Mouse (Mus musculus): ENCODE measurements around the gene Gng2. TPM values are rescaled to one million over a fixed set of nuclear protein-coding genes. Genes with fewer than 3 reads are reported as not detected.

Gene Gng2
- polyA plus RNA-seq, 1 experiment = 16.1 TPM

DNA sequence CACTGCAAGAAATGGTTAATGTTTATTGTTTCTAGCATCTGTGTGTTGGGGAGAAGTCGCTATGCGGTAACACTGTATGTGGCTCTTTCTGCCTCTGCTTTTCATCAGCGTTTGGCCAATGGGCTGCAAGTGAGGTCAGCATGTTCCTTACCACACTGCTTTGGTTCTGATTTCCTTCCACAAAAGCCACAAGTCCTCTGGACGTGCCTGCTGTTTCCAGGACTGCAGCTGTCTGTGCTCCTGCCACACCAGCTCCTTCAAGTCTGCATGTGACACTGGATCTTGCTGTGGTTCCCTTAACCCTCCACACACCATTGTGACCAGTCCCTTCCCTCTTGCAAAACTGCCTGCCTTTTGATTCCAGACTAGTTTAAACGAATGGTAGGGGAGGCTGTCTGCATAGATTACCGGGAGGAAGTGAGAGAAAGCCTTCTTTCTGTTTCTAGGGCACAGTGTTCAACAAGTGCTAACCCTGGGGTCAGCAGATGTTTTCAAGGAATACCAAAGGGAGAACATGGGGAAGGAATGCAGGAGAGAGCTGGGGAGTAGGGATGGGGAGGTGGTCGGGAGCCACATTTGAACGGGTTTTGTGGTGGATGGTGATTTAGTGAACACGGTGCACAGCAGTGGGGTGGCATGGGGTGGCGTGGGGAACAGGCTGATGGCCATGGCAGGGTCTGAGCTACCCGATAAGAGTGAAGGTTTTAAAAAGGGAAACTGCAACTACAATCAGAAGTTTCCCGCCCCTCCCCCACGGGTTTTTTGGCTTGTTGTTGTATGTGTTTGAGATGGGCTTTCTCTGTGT lies 7.9 kb upstream of the Gng2 start:
- WGBS = 13% methylated on average over 13 of the region's 13 CpGs
- DNase-seq = peak; percentile 29
- TF ChIP-seq CTCF (IDR thresholded peaks at IDR 0.05; ENCODE audit: insufficient read depth, low read length) = no peak
- peak; percentile 68; the same call in 1 of the 2 replicates for TF ChIP-seq POLR2A (IDR thresholded peaks at IDR 0.05; ENCODE audit: borderline replicate concordance, extremely low read depth, low read depth, low read length)
- peak overlapping the region; percentile 28 for H3K4me3 ChIP-seq (replicated peaks; ENCODE audit: extremely low read depth, low read depth, low read length)
- peaks cover 10% of the 10 kb centered on the region for H3K4me1 ChIP-seq (ENCODE audit: control insufficient read depth, insufficient read depth, low read length)

DNA sequence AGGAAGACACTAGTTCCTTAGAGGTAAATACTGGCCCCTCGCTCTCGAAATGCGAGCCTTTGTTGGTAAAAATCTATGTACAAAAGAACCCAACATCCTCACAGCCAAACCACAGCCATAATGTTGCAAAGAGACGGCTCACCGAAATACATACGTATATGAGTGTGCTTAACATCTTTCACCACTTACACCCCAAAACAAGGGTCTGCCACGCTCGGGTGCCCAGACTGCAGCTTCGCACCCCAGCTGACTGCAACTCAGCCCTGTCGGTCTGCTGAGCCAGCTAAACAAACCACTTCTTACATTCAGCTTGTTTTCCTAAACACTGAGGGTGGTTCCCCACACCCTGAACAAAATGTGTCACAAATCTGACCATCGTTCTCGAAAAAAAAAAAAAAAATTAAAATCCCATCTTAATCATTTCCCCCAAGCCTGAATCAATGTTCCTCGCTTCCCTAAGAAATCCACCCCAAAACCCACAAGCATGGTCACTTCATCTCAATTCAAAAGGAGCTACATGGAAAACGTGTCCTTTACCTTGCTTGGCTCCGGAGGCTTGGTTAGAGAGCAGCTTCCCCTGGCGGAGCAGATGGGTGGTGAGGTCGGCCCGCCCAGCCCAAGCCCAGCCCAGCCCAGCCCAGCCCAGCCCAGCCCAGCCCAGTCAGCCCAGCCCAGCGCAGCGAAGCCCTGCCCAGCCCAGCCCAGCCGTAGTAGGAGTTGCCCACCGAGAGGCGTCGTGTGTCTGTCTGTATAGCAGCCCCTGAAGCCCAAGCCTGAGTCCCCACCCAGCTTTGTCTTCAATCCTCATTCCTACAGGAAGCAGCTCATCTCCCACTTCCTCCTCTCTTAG lies 781 bp downstream of the Gng2 start:
- WGBS = under 1% methylated on average over 24 of the region's 24 CpGs
- peak; percentile 46 for DNase-seq
- TF ChIP-seq POLR2A (IDR thresholded peaks at IDR 0.05; ENCODE audit: borderline replicate concordance, extremely low read depth, low read depth, low read length) = peak; percentile 55; the same call in 1 of the 2 replicates
- TF ChIP-seq CTCF (IDR thresholded peaks at IDR 0.05; ENCODE audit: insufficient read depth, low read length) = peak; percentile 26; the same call in 1 of the 2 replicates
- Histone ChIP-seq H3K4me3 (replicated peaks; ENCODE audit: extremely low read depth, low read depth, low read length) (peak overlapping the region; percentile 60), H3K4me1 (ENCODE audit: control insufficient read depth, insufficient read depth, low read length) (peaks cover 7% of the 10 kb centered on the region)

DNA sequence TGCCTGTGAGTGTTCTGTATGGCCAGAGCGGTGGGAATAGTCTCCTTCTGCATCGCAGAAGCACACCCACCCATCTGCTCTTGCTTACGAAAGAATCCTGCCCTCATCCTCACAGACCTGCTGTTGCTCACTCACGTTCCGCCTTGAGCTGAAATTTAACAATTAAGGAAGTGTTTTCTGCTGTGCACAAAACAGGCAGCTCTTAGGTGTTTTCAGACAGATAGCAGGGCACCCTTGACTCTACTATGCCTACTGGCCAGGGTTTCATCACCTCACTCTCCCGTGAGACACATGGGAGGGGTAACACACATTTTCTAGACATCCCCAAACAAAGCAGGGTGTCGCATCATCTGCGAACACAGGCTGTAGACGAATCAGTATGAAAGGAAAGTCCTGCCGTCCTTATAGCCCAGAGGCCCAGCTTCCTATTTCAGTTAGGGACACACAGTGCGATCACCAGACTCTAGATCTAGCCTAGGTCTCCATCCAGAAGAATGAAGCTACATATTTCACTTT lies 2.4 kb downstream of the Gng2 start:
- TF ChIP-seq POLR2A (IDR thresholded peaks at IDR 0.05; ENCODE audit: borderline replicate concordance, extremely low read depth, low read depth, low read length) (no peak), CTCF (IDR thresholded peaks at IDR 0.05; ENCODE audit: insufficient read depth, low read length) (no peak)
- H3K4me3 ChIP-seq (replicated peaks; ENCODE audit: extremely low read depth, low read depth, low read length) = peak overlapping the region; percentile 20
- DNase-seq = peak; percentile 10
- H3K4me1 ChIP-seq (ENCODE audit: control insufficient read depth, insufficient read depth, low read length) = peaks cover 7% of the 10 kb centered on the region
- WGBS = 37% methylated on average over 11 of the region's 11 CpGs

DNA sequence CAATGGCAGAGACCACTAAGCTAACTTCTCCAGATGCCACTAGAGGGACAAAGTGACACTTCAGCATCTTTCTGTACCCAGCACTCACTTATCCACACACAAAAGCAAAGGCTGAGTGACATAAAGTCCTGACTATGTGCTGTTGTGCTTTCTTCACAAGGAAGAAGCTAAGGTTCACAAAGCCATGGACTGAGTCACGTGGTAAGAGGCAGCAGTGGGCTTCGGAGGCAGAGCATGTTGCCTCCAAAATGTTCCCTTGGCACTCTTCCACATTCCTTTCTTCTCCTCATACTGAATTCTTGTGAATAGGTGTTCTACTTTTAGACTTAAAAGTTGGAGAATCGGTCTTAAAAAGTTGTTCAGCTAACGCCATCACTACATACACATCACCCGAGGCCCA lies 3.0 kb downstream of the Gng2 start:
- H3K4me3 ChIP-seq (replicated peaks; ENCODE audit: extremely low read depth, low read depth, low read length) = no peak overlapping the region
- TF ChIP-seq CTCF (IDR thresholded peaks at IDR 0.05; ENCODE audit: insufficient read depth, low read length) (no peak), POLR2A (IDR thresholded peaks at IDR 0.05; ENCODE audit: borderline replicate concordance, extremely low read depth, low read depth, low read length) (no peak)
- 62% methylated on average over 5 of the region's 5 CpGs for WGBS
- DNase-seq = no peak
- H3K4me1 ChIP-seq (ENCODE audit: control insufficient read depth, insufficient read depth, low read length) = peaks cover 7% of the 10 kb centered on the region

DNA sequence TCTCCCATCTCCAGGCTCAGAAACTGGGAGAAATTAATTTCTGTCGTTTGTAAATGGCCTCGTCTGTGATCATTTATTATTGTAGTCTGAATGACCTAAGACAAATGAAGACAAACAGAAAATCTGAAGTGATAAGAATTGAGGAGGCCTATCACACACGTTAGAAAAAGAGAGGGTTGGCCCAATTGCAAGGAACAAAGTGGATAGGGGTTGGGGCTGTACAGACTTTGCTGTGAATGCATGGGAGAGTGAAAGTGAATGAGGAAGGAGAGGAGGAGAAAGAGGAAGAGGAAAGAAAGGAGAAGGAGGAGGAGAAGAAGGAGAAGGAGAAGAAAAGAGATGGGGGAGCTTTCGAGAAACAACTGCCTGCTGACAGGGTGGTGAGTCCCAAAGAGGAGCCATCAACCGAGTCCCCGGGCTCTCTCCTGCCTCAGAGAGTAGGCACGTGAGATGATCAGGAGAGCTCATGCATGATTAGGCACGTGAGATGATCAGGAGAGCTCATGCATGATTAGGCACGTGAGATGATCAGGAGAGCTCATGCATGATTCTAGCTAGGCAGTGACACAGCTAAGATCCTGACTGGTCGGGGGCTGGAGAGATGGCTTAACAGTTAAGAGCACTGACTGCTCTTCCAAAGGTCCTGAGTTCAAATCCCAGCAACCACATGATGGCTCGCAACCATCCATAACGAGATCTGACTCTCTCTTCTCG lies 5.0 kb downstream of the Gng2 start:
- DNase-seq = no peak
- 77% methylated on average over 13 of the region's 13 CpGs for WGBS
- H3K4me3 ChIP-seq (replicated peaks; ENCODE audit: extremely low read depth, low read depth, low read length) = no peak overlapping the region
- TF ChIP-seq CTCF (IDR thresholded peaks at IDR 0.05; ENCODE audit: insufficient read depth, low read length) (no peak), POLR2A (IDR thresholded peaks at IDR 0.05; ENCODE audit: borderline replicate concordance, extremely low read depth, low read depth, low read length) (no peak)
- H3K4me1 ChIP-seq (ENCODE audit: control insufficient read depth, insufficient read depth, low read length) = peaks cover 7% of the 10 kb centered on the region

DNA sequence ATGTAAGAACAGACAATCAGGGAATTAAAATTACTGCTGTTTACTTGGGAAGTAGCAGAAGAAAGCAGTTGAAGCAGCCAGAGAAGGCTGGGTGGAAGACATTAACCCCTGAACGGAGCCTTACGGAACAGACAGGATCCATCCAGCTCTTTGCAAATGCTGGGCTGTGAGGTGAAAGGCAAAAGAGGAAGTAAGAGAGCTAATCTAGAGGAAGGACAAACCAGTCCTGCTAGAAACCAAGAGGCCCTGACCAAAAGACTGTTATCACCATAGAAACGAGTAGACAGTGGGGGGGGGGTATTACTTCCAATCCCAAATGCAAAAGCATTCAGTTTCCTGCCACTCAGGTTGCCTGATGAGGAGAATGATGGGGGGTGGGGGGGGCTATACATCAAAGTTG lies 6.6 kb downstream of the Gng2 start:
- DNase-seq = no peak

DNA sequence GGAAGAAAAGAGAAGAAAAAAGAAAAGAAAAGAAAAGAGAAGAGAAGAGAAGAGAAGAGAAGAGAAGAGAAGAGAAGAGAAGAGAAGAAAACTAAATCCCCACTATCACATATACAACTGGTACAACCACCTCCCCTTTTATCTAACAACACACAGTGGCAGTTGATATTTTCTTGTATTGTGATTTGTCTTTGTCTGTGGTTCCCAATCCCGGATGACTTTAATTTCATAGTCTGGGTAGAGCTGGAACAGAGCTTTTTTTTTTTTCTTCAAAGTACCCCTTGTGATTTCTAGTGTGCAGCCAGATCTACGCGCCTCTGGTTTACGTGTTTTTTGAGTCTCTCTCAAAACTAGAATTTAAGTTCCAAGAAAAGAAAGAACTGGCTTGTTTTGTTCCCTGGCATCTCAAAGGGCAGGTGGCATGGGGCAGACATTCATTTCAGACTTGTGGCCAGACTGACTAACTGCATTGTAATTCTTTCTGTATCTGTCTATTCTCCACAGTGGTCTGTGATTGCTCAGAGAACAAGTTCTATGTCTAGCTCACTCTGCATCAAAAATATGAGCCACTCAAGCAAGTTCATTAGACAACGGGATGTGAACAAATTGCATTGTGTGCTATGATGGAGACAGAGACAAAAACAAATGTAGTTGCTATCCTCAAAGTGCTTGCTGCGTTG lies 7.2 kb downstream of the Gng2 start:
- TF ChIP-seq POLR2A (IDR thresholded peaks at IDR 0.05; ENCODE audit: borderline replicate concordance, extremely low read depth, low read depth, low read length) (no peak), CTCF (IDR thresholded peaks at IDR 0.05; ENCODE audit: insufficient read depth, low read length) (no peak)
- peaks cover 3% of the 10 kb centered on the region; the same call in 1 of the 2 replicates for H3K4me1 ChIP-seq (ENCODE audit: control insufficient read depth, insufficient read depth, low read length)
- H3K4me3 ChIP-seq (replicated peaks; ENCODE audit: extremely low read depth, low read depth, low read length) = no peak overlapping the region
- WGBS = 68% methylated on average over 6 of the region's 6 CpGs
- DNase-seq = no peak

More for the DNA sequence above, 6.6 kb downstream of the Gng2 start:
- WGBS = 38% methylated on average over 3 of the region's 3 CpGs
- Histone ChIP-seq H3K4me1 (ENCODE audit: control insufficient read depth, insufficient read depth, low read length) (peaks cover 3% of the 10 kb centered on the region; the same call in 1 of the 2 replicates), H3K4me3 (replicated peaks; ENCODE audit: extremely low read depth, low read depth, low read length) (no peak overlapping the region)
- no peak for TF ChIP-seq CTCF (IDR thresholded peaks at IDR 0.05; ENCODE audit: insufficient read depth, low read length)
- no peak for TF ChIP-seq POLR2A (IDR thresholded peaks at IDR 0.05; ENCODE audit: borderline replicate concordance, extremely low read depth, low read depth, low read length)

DNA sequence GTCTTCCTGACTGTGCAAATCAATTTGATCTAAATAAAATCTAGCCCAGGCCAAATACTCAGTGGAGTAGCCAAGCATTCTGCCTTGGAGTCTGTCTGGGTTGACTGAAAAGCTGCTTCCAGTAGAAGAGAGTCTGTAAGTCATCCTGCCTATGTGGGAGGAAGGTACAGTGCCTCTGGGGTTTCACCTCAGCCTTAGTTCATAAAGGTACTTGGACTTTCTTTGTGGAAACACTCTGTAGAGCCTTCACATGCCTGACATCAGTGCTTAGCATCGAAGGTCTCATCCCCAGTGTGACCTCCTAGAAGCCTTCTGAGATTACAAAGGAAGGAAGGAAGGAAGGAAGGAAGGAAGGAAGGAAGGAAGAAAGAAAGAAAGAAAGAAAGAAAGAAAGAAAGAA lies 7.9 kb downstream of the Gng2 start:
- no peak for DNase-seq
- WGBS = 43% methylated on average over 1 of the region's 1 CpGs
- Histone ChIP-seq H3K4me3 (replicated peaks; ENCODE audit: extremely low read depth, low read depth, low read length) (no peak overlapping the region), H3K4me1 (ENCODE audit: control insufficient read depth, insufficient read depth, low read length) (no peaks in the 10 kb centered on the region; the same call in 1 of the 2 replicates)
- no peak for TF ChIP-seq CTCF (IDR thresholded peaks at IDR 0.05; ENCODE audit: insufficient read depth, low read length)
